Mouse (Mus musculus) thymus, adult 18-20 months (tissue): ENCODE data around the gene Gdpd3.

Experiments used
- DNase-seq, 2 experiments: peaks; one replicate each; pipeline ENCODE4 v3.0.0; 2022; ENCODE audit warnings: mixed read lengths in 2 of 2

Gdpd3 gene

GRCm38 (mm10) chr7:126791851-126792720 lies 26.0 kb downstream of the Gdpd3 start, which contains the start of gene Ppp4c:
Gene Ppp4c (minus strand): TSS chr7:126792496.
- peak; percentile 95 to 96 for DNase-seq

GRCm38 (mm10) chr7:126792721-126793443 lies 26.7 kb downstream of the Gdpd3 start:
- no peak for DNase-seq

- no peak for DNase-seq
Measured at GRCm38 (mm10) chr7:126793456-126794270, 27.5 kb downstream of the Gdpd3 start.

DNA sequence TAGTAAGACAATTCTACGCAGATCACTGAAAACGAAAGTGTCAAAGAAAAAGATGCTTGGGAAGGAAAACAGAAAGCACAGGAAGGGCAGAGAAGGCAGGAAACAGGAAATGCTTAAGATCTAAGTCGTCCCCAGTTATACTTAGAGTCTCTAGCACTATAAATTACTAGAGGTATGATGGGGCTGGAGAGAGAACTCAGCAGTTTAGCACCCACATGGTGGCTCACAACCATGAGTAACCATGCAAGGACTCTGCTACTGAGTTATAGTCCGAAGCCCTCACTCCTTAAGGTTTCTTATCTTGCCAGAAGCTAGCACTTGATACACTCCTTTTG lies 28.1 kb downstream of the Gdpd3 start:
- DNase-seq: no peak

DNA sequence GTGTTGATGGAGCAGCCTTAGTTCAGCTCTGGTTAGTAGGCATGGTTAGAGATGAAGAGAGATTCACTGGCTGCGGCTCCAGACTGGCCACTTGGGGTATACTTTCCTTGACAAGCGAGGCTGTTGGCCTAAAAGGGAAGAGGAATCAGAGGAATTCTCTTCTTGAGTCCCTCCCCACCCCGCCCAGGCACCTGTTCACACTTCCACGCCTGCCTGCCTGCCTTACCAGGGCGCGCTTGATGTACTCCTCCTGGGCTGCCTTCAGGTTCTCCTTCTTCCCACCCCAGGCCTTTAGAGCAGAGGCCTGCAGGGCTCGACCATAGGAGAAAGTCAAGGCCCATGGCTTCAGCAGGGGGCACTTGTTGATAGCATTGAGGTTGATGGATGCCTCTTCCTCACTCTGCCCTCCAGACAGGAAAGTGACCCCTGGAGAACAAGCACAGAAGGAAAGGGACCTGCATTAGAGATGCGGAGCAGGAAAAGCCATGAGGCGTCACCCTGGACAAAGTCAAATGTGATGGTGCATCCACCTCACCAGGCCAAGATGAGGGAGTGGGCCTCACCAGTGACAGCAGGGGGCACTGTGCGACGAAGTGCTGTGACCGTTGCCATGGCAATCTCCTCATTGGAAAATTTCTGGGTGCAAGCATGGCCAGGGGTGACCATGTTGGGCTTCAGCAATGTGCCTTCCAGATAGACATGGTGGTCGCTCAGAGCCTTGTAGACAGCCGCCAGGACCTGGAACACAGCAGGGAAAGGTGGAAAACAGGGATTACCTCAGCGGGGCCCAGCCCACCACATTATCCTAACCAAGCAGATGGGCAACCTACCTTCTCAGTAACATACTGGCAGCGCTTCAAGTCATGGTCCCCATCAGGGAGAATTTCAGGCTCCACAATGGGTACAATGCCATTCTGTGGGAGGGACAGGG lies 29.5 kb downstream of the Gdpd3 start:
- no peak for DNase-seq

DNA sequence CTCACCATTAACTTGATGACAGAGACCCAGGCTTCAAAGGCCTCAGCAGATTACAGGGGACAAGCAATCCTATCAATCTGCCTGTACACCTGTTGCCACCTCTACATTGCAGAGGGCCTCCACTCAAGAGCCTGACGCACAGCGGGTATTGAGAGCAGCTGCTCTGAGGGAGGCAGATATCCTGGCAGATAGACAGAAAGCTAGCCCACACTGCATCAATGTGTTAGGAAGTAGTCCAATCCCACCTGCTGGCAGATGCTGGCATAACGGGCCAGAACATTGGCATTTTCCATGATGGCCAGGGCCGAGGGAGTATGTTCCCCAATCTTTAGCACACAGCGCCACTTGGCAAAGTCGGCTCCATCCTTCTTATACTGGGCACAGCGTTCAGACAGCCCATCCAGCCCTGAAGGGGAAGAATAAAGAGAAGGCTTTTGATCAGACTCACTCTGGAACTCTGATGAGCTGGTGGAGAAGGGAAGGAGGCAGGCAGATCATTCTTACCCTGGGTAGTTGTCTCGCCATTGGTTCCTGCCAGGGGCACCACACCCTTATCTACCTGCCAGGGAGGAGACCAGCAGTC lies 30.3 kb downstream of the Gdpd3 start:
- DNase-seq: no peak

- DNase-seq: no peak
Measured at GRCm38 (mm10) chr7:126797411-126798126, 31.4 kb downstream of the Gdpd3 start, which contains the start of gene Fam57b. Gene Fam57b (plus strand): TSS chr7:126797668.

GRCm38 (mm10) chr7:126798127-126799049 lies 32.3 kb downstream of the Gdpd3 start:
- DNase-seq: no peak

DNA sequence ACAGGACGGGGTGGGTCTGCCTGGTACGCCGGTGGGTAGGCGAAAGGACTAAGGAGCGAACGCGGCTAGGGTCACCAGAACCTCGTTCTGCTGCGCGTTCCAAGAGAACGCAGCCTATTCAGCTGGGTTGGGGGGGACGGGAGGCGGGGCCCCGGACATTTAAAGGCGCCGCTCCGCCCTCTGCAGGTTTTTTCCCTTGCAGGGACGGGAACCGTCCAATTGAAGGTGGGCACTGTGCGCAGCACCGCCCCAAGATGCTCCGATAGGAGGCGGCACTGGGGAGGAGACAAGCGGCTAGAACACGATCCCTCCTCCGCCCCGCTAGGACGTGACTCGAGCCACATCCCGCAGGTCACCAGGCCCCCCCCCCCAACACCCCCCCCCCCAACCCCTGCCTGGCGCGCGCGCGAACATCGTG lies 32.9 kb downstream of the Gdpd3 start:
- DNase-seq: peak; percentile 94 to 97

DNA sequence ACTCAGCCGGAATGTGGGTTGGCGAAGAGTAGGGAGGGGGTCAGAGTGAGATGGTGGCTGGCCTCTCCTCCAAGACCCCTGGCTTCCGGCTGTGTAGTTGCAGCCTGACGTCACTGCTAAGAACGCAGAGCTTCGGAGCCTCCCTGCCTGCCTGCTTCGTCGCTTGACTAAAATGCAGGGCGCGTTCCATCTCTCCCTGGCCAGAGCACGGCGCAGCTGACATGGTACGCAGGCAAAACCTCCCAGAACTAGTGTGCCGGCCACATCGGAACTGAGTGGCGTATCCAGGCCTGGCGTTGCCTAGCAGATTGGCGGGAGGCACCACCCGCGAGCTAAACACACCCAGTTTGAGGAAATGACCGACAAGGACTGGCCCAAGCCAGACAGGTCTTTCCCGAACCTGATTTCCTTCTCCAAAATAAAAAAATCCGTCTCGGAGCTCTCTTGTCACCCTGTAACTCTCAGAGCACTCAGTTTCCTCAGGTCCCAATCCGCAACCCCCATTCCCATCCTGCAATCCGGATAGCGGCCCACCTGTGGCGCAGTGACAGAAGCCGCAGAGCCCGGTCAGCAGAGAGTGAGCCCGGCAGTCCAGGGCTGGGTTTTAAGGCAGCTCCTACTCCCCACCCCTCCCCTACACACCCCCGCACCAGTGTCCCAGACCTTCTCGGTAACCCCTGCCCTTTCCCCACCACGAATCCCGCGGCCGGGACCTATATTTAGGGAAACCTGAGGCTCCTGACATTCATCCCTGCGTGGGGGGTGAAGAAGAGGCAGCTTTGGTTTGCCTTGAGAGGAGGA lies 33.5 kb downstream of the Gdpd3 start:
- DNase-seq: no peak

DNA sequence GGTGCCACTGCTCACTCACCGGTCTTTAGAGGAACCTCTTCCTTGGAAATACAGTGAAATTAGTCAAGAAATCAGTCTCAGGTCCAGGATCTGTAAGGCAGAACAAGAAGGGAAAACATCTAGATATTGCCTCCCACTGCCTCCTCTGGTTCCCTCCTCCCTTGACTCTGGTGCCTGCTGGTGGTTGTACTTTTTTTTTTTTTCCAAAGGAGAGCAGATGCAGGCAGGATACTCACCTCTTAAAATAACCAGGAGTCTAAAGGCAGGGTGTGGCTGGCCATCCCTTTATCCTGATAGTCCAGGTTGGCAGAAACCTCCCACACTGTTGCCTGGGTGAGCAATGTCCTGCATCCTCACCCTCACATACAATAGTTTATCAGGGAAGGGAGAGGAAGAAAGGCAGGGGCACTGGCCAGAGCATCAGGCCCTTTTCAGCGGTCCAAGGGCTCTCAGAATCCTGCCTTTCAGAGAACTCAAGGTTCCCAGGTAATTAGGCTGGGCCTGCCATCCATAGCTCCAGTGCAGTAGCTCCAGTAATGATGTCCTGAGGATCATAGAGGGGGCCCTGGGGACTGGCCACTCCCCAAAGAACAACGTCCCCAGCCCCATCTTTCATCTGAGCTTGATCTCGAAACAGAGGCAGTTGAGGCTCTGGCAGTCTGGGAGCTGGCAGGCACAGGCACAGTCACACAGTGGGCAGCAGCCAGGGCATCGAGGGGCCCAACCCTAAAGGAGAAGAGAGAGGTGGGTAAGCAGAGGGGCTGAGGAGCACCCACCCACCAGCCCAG lies 34.3 kb downstream of the Gdpd3 start:
- DNase-seq: no peak

GRCm38 (mm10) chr7:126801057-126801422 lies 34.9 kb downstream of the Gdpd3 start:
- DNase-seq: no peak

- no peak for DNase-seq
Measured at GRCm38 (mm10) chr7:126802134-126802889, 36.2 kb downstream of the Gdpd3 start.

GRCm38 (mm10) chr7:126803181-126803580 lies 37.0 kb downstream of the Gdpd3 start:
- DNase-seq: no peak

GRCm38 (mm10) chr7:126803751-126804150 lies 37.6 kb downstream of the Gdpd3 start:
- DNase-seq: no peak

DNA sequence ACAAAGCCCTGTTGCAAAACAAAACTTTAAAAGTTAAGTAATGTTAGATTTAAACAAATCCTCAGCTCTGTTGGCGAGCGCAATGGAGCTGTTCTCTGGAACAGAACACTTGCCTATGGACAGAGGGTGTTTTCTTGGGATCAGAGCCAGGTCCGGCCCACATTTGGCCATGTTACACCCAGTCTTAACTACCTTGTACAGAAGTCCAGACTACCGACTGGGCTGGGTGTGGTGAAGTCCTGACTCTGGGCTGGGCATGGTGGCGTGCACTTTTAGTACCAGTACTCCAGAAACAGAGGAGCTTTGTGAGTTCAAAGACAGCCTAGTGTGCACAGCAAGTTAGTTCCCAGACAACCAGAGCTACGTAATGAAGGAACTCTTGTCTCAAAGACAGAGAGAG lies 40.8 kb downstream of the Gdpd3 start:
- no peak for DNase-seq

DNA sequence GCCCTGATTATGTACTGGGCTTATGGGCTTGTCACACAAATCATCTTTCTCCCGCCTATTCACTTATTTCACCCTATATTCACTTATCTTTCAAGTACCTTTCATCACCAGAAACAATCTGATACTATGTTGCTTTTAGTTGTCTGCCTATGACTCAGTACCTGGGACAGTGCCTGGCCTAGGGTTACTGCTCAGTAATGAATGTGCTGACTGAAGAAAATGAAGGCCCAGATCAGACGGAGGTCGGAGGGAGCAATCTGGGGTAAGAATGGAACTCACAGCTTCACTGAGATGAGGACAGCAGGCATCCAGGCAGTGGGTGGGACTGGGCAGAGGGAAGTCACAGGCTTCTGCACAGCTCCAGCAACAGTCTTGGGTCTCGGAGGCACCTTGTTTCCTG lies 41.3 kb downstream of the Gdpd3 start:
- no peak for DNase-seq
